Mouse (Mus musculus) liver, adult (tissue): ENCODE measurements around the gene Maml3.
A peak's percentile ranks its signal among the peaks of the same experiment; 100 is the strongest.

Experiments
- GATA4 ChIP-seq: IDR thresholded peaks from 2 replicates; pipeline ENCODE4 v1.6.1; 2014; ENCODE audit warnings: mild to moderate bottlenecking, low read length; ENCODE audit not compliant: insufficient replicate concordance

The Maml3 gene

DNA sequence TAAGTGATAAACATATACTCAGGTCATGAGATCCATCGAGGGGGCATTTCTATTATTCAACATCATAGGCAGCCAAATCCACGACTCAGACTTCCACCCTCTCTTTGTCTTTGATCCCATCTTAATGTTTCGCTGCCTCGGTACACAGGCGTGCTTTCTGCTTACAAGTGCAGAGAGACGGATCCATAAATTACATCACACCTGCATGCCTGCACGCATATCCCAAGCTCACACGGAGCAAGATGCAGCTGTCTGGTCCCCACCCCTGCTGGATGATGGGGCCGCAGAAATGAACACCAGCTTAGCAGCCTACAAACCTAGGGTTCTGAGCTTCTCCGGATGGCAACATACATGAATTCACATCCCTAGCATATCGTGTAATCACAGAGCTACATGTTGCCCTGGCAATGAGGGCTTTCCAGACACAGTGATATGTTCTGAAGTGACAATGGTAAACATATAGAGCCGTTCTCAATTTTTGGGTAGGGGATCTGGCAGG, 200.5 kb downstream of the Maml3 start:
- TF ChIP-seq GATA4 = no peak

DNA sequence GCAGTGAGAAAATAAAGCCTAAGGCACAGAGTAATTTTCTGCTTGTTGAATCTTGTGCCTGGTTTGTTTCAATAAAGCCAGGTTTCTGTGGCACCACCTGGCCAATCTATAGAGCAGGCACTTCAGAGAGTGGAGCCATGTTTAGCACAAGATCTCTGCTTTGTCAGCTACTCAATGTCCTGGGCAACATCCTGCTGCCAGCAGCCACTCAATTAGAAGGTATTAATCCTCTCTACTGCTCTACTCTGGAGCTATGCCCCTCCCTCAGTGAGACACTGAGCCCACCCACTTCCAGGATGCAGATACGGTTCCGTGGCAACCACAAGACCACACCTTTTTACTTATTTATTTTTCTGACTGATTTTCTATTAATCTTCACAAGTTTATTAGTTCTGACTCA, 203.7 kb downstream of the Maml3 start:
- no peak for TF ChIP-seq GATA4

DNA sequence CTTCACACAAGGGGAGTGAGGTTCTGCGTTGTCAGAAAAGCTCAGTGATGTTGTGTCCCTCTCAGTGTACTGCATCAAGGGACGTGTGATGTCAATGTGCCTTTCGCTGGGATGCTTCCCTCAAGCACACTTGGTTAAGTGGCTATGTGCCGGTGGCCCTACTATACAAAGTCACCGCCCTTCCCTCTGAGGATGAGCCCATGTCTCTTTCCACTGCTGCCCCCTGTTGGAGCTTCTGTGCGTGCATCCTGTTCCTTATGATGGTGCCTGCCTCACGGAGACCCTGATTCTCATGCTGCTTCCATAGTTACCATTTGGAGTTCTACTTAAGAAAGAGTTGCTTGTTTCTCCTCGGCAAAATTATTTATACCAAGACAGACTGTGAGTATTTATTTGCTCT, 210.4 kb downstream of the Maml3 start:
- TF ChIP-seq GATA4 = no peak

GRCm38 (mm10) chr3:51891562-51892119, 213.2 kb downstream of the Maml3 start:
- no peak for TF ChIP-seq GATA4

DNA sequence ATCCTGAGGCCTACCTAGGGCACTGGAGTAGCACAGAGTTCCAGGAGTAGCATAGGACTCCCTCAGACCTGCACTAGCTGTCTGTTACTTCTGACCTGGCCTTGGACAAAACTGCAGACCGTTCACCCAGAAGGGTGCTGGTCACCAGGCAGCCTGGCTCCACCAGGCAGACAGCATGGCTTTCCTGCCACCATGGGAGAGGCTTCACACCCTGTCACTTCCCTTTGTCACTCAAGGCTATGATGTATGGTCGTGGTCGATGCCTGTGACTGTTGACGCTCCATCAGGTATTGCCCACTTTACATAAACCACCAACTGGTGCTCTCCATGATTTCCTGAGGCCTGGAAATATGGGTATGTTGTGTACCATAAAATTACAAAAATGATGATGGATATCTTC, 214.7 kb downstream of the Maml3 start:
- no peak for TF ChIP-seq GATA4

GRCm38 (mm10) chr3:51889776-51890175, 215.1 kb downstream of the Maml3 start:
- no peak for TF ChIP-seq GATA4

DNA sequence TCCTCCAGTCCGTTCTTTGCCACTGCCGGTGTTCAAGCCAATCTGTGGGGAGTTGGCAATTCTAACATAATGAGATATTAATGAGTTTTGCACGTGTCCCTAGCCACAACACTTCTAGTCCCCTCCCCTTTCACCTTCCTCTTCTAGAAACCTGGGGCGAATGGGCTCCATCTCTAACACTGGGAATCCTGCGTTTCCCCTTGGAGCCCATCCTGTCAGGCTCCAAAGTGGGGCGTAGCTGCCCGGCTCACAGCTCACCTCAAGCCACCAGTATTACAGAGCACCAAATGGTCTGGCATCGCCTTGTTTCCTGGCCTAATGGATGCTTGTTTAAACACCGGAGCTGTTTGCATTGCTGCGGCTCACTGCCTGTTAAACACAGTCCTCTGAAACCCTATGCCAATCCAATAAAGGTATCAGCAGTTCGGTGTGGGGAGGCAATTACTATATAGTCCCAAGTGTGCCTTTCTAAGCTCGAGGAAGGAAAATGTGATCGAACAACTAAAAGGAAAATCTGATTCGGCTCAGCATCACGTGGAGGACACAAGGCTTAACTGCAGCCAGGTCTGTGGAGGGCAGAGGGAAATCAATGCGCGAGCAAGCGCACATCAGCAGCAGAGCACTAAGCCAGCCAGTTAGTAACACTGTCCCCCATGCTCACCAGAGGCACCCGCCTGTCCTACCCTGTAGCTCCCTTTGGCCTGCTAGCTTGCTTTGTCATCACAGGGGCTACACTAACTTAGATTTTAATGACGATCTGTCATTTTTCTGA, 216.0 kb downstream of the Maml3 start:
- no peak for TF ChIP-seq GATA4

- no peak for TF ChIP-seq GATA4
These were observed 216.6 kb downstream of the Maml3 start for GRCm38 (mm10) chr3:51888295-51888661.

- TF ChIP-seq GATA4 = no peak
These were observed 219.0 kb downstream of the Maml3 start for GRCm38 (mm10) chr3:51885920-51886319.

DNA sequence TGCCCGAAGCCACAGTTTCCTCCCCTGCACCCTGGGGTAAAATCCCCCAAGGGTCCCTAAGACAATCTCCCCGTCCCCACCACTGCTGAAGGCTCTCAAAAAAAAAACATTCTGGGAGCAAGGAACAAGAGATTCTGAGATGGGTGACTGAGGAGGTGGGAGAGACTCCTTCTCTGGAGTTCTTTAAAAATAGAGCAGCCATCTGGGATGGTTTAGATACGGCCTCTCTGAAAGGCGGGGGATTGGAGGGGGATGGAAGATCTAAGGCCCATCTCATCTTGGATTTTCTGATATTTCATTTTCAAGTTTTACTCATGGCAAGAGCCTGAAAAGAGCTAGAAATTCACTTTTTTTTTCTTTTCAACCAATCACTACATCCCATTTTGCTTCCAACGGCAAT, 219.4 kb downstream of the Maml3 start:
- no peak for TF ChIP-seq GATA4

DNA sequence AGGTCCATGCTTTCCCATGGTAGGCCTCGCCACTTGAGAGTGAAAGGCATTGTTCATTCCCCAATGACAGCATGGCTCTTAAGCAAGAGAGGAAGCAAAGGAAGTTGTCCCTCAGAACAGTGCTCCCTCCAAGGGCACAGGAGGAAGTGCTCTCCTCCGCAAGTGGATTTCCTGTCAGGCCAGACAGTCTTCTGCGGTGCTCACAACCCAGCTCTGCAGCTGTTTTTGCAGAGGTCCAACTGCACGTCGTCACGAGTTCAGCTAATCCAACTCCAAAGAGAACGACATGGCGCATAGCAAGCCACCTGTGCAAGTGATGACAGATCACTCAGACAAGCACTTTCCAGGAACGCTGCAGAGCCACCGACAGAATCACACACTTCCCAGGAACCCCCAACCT, 222.9 kb downstream of the Maml3 start:
- no peak for TF ChIP-seq GATA4

GRCm38 (mm10) chr3:51881393-51881792, 223.5 kb downstream of the Maml3 start:
- no peak for TF ChIP-seq GATA4

DNA sequence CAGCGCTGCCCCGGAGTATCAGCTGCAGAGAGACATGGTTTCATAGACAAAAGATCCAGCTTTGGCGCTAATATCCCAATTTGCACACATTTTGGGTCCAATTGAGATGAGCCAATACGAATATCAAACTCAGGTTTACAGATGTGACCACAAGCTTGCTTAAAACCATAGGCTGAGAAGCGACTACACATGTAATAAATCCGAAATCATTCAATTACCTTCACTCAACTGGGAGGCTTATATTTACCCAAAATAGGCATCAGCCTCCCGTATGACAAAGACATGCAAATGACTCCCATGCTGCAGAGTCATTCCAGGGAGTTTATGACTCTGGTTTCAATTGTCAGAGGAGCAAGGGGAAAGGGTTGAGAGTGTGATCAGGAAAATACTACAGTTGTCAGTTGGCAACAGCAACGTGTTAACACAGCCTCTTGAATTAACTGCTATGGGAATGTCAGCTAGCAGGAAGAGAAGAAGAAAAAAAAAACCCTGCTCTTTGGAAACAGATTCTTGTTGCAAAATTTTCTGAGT, 224.3 kb downstream of the Maml3 start:
- no peak for TF ChIP-seq GATA4

DNA sequence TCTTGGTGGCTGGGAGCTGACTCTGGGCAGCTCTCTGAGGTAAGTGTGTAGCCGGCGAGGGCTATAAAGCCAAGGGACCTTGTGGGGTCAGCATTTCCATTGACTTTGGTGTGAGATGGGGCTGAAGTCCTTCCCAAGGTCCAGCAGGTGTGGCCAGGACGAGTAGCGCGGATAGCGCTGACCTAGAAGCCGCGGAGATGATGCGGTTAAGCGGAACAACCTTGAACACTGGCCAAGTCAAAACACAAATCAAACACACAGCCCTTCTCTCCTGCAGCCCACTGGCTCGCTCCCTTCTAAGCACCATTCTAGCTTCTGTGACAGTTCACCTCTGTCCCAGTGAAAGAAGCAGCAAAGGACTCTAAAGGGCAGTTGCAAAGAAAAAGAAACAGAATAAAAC, 225.7 kb downstream of the Maml3 start:
- TF ChIP-seq GATA4 = no peak

DNA sequence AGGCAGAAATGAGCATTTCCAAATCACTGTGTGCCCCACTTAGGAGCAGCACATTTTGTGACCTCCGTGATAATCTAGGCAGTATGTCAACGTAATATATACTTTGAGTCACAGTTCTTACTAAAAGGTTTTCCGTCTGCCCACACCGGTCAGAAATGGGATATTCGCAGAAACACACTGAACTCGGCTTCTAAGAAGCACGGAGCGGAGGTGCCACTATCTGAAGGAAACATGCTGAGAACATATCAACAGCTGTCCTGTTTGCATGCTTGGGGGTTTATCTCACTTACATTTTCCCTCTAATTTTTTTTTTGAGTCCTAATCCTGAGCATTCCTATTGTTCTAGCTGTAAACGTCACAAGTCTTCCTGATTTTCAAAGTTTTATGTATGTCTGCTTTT, 226.3 kb downstream of the Maml3 start:
- peak; percentile 61 for TF ChIP-seq GATA4

DNA sequence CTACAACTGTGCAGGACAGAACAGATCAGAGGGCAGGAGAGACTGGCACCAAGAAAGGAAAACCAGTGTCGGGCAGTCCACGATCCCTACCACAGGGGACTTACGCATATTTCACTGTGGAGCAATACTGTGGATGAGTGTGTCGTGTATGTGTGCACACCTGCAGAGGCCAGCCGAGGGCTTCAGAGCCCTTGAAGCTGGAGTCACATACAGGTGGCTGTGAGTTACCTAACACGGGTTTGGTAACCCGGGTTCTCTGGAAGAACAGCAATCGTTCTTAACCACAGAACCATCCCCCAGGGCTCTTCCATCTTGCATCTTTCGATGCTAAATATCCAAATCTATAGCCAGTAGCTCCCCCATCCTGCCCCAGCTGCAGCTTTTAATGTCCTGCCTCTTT, 228.1 kb downstream of the Maml3 start:
- no peak for TF ChIP-seq GATA4

GRCm38 (mm10) chr3:51875629-51876028, 229.2 kb downstream of the Maml3 start:
- no peak for TF ChIP-seq GATA4

- TF ChIP-seq GATA4 = no peak
These were observed 230.6 kb downstream of the Maml3 start for GRCm38 (mm10) chr3:51874252-51874651.
